20 mouse cellular contexts compared by ENCODE assay signal in genomic region chr8:102715956-102716355, GRCm38 (mm10).
A peak's percentile ranks its signal among the peaks of the same experiment; 100 is the strongest.
DNase-seq lines count a peak whose midpoint lies in the region; ATAC-seq and TF ChIP-seq lines count a peak whose summit lies in the region.
"Had no signal": no experiment of that assay in that cellular context is flagged by ENCODE, and none has a peak within 500 bp of the region (broad histone marks: within the 10 kb centered on the region; RNA-seq: fewer than 3 reads in every experiment).

No protein-coding gene starts in this region.

- TF ChIP-seq CTCF in cerebellum, adult 2 months (IDR thresholded peaks at IDR 0.05; ENCODE audit: borderline replicate concordance, insufficient read depth, low read depth, low read length), result no peak
- TF ChIP-seq CTCF in layer of hippocampus, adult 2 months (conservative IDR thresholded peaks at IDR 0.05), result no peak

- H3K27ac ChIP-seq in cerebellum, adult 2 months (ENCODE audit: insufficient read depth, low read length), result no peak overlapping the region
- no peak overlapping the region for H3K27ac ChIP-seq in heart, embryonic 11.5 days (ENCODE audit: low read depth, low read length)
- peak overlapping the region; percentile 60; the same call in 1 of the 2 replicates for H3K27ac ChIP-seq in layer of hippocampus, adult 2 months
- H3K27ac ChIP-seq: forebrain, embryonic 15.5 days; hindbrain, embryonic 13.5 days; intestine, embryonic 15.5 days; limb, embryonic 12.5 days; liver, embryonic 12.5 days; midbrain, embryonic 15.5 days had no signal

- DNase-seq in cerebellum, adult 2 months, result peak; percentile 10 to 23
- no peak for DNase-seq in cerebellum, postnatal 36 days
- peak; percentile 77 for DNase-seq in heart, adult 11 months
- DNase-seq in layer of hippocampus, adult 2 months (ENCODE audit: low spot score in 2 of 2), result no peak
- DNase-seq in layer of hippocampus, postnatal 14 days (ENCODE audit: low spot score in 2 of 2), result no peak
- DNase-seq in brain, adult 2 months (ENCODE audit: low read depth, low spot score), result peak; percentile 55
- no peak for DNase-seq in ovary, postnatal 36 days (ENCODE audit: low spot score)
- DNase-seq: adrenal gland, adult 2 months; kidney, postnatal 36 days; layer of hippocampus, adult 9-11 months; lung, postnatal 10 days; right cerebral cortex, postnatal 25 days had no signal

- H3K4me1 ChIP-seq in cerebellum, adult 2 months (ENCODE audit: control insufficient read depth, insufficient read depth, low read length), result no peaks in the 10 kb centered on the region
- H3K4me1 ChIP-seq in heart, embryonic 11.5 days (ENCODE audit: control insufficient read depth, insufficient read depth, low read length), result peaks cover 7% of the 10 kb centered on the region
- H3K4me1 ChIP-seq: intestine, embryonic 15.5 days; limb, embryonic 12.5 days; liver, embryonic 12.5 days; midbrain, embryonic 15.5 days had no signal

- H3K4me3 ChIP-seq in cerebellum, adult 2 months (replicated peaks; ENCODE audit: insufficient read depth, low read depth, low read length), result no peak overlapping the region
- H3K4me3 ChIP-seq in heart, embryonic 11.5 days (ENCODE audit: low read depth, low read length), result no peak overlapping the region
- H3K4me3 ChIP-seq in layer of hippocampus, adult 2 months, result no peak overlapping the region
- H3K4me3 ChIP-seq: forebrain, embryonic 15.5 days; hindbrain, embryonic 13.5 days; intestine, embryonic 15.5 days; limb, embryonic 12.5 days; liver, embryonic 12.5 days; midbrain, embryonic 15.5 days; myocyte had no signal

- H3K9me3 ChIP-seq in heart, embryonic 11.5 days (replicated peaks; ENCODE audit: control insufficient read depth, low read length), result no peaks in the 10 kb centered on the region
- H3K9me3 ChIP-seq: forebrain, embryonic 15.5 days; hindbrain, embryonic 13.5 days; intestine, embryonic 15.5 days; limb, embryonic 12.5 days; liver, embryonic 12.5 days; midbrain, embryonic 15.5 days had no signal

- no peak overlapping the region for H3K9ac ChIP-seq in heart, embryonic 11.5 days (ENCODE audit: low read depth, low read length)
- H3K9ac ChIP-seq: forebrain, embryonic 15.5 days; hindbrain, embryonic 13.5 days; intestine, embryonic 15.5 days; limb, embryonic 12.5 days; liver, embryonic 12.5 days; midbrain, embryonic 15.5 days had no signal

- no peaks in the 10 kb centered on the region for H3K27me3 ChIP-seq in cerebellum, adult 2 months (ENCODE audit: control insufficient read depth, insufficient read depth, low read length)
- H3K27me3 ChIP-seq in heart, embryonic 11.5 days (ENCODE audit: control insufficient read depth, insufficient read depth, low read length), result no peaks in the 10 kb centered on the region
- H3K27me3 ChIP-seq: forebrain, embryonic 15.5 days; hindbrain, embryonic 13.5 days; intestine, embryonic 15.5 days; limb, embryonic 12.5 days; liver, embryonic 12.5 days had no signal

- WGBS in cerebellum, adult 2 months, result 18% methylated on average over 4 of the region's 4 CpGs
- WGBS in heart, embryonic 11.5 days (ENCODE audit: insufficient replicate concordance), result 47% methylated on average over 4 of the region's 4 CpGs

- no peak for ATAC-seq in heart, embryonic 11.5 days (replicated peaks; ENCODE audit: insufficient number of reproducible peaks, low FRiP score, low TSS enrichment)
- ATAC-seq: forebrain, embryonic 15.5 days; intestine, embryonic 15.5 days; liver, embryonic 12.5 days; midbrain, embryonic 15.5 days had no signal

- no peak for TF ChIP-seq POLR2A in cerebellum, adult 2 months (IDR thresholded peaks at IDR 0.05; ENCODE audit: borderline replicate concordance, insufficient read depth, low read length)

- peaks cover 2% of the 10 kb centered on the region; the same call in 1 of the 2 replicates for H3K36me3 ChIP-seq in heart, embryonic 11.5 days (ENCODE audit: control insufficient read depth, insufficient read depth, low read length)
- H3K36me3 ChIP-seq: forebrain, embryonic 15.5 days; intestine, embryonic 15.5 days; liver, embryonic 12.5 days; midbrain, embryonic 15.5 days had no signal

- H3K4me2 ChIP-seq in heart, embryonic 11.5 days, result no peak overlapping the region
- H3K4me2 ChIP-seq: forebrain, embryonic 15.5 days; hindbrain, embryonic 13.5 days; intestine, embryonic 15.5 days; limb, embryonic 12.5 days; liver, embryonic 12.5 days; midbrain, embryonic 15.5 days had no signal

Comparison
In these comparisons a context has a peak if more than half of its experiments do, and no peak if none do; other contexts are left out.
1. DNase-seq: peak in cerebellum, adult 2 months (2 of 2), heart, adult 11 months (single experiment) and brain, adult 2 months (single experiment); none in cerebellum, postnatal 36 days (0 of 2), layer of hippocampus, adult 2 months (0 of 2), layer of hippocampus, postnatal 14 days (0 of 2) and ovary, postnatal 36 days (single experiment).